Mouse (Mus musculus): ENCODE results near the gene Ptprd. TPM values are rescaled to one million over a fixed set of nuclear protein-coding genes. Genes with fewer than 3 reads are reported as not detected.

The Ptprd gene
- polyA plus RNA-seq, 1 experiment from 2014 or later = 14.5 TPM

DNA sequence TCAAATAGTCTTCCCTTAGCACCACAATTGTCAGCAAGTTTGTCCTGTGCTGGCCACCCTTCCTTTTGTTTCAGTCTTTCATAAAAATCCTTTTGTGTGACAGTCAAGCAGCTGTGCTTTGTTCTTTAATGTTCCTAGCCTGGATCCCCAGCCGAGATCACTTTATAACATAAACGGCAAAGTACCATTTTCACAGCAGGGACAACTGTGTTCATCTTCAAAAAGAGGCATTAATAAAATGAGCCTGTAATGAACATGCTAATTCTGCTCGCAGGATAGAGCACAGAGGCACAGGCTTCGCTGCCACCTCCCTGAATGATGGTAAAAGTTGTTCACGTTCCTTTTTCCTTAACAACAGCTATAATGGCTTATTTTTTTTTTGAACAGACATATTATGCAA is 1972.7 kb downstream of the Ptprd start:
- Histone ChIP-seq H3K27ac (no peak overlapping the region), H3K4me2 (ENCODE audit: low read length) (no peak overlapping the region), H3K9ac (ENCODE audit: low read depth, low read length) (no peak overlapping the region), H3K4me1 (replicated peaks; ENCODE audit: insufficient read depth, low read length) (no peaks in the 10 kb centered on the region), H3K36me3 (ENCODE audit: insufficient read depth, low read length) (no peaks in the 10 kb centered on the region), H3K4me3 (replicated peaks; ENCODE audit: low read depth, low read length) (no peak overlapping the region), H3K27me3 (ENCODE audit: insufficient read depth, low read length) (no peaks in the 10 kb centered on the region), H3K9me3 (replicated peaks; ENCODE audit: low read length) (no peaks in the 10 kb centered on the region)
- 55% methylated on average over 5 of the region's 5 CpGs for WGBS
- no peak for ATAC-seq (replicated peaks; ENCODE audit: low FRiP score, low read depth)
- no peak for TF ChIP-seq CTCF (IDR thresholded peaks at IDR 0.05; ENCODE audit: low read depth)
- no peak for DNase-seq (ENCODE audit: low spot score)

DNA sequence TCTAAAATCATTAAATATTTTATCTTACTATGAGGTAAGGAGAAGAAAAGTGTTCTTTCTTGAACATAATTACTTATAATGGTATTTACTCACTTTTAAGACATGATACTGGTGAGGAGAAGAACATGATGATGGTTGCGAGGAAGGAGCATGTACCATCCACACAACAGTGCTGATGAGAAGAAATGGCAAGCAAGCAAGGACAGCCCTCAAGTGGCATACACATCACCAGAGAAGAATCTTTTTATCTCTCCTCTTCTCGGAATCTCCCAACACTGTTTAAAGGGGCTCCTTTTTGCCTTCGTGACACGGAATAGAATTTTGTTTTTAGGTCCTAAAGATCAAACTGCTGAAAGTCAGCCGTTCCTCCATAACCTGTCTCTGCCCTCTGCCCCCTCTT is 1973.2 kb downstream of the Ptprd start:
- TF ChIP-seq CTCF (IDR thresholded peaks at IDR 0.05; ENCODE audit: low read depth) = no peak
- Histone ChIP-seq H3K27me3 (ENCODE audit: insufficient read depth, low read length) (no peaks in the 10 kb centered on the region), H3K36me3 (ENCODE audit: insufficient read depth, low read length) (no peaks in the 10 kb centered on the region), H3K4me2 (ENCODE audit: low read length) (no peak overlapping the region), H3K27ac (no peak overlapping the region), H3K9me3 (replicated peaks; ENCODE audit: low read length) (no peaks in the 10 kb centered on the region), H3K4me3 (replicated peaks; ENCODE audit: low read depth, low read length) (no peak overlapping the region), H3K4me1 (replicated peaks; ENCODE audit: insufficient read depth, low read length) (no peaks in the 10 kb centered on the region), H3K9ac (ENCODE audit: low read depth, low read length) (no peak overlapping the region)
- 80% methylated on average over 5 of the region's 5 CpGs for WGBS
- ATAC-seq (replicated peaks; ENCODE audit: low FRiP score, low read depth) (no peak), DNase-seq (ENCODE audit: low spot score) (no peak)

DNA sequence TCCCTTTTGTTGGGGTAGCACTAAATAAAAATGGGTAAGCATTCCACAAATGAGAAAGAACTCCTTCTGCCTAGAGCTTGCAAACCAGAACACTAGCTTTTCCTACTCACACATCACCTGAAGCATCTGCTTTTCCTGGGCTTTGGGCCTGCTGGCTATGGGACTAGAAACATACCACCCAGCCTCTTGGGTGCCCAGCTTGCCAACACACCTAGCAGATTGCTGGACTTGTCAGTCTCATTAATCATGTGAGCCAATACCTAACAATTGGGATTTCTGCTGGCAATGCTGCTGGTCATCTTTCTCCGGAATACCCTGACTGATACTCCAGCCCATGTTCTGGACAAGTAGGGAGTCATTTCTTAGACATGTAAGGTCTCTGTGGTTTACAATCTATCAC is 1973.9 kb downstream of the Ptprd start:
- ATAC-seq (replicated peaks; ENCODE audit: low FRiP score, low read depth) = no peak
- Histone ChIP-seq H3K36me3 (ENCODE audit: insufficient read depth, low read length) (no peaks in the 10 kb centered on the region), H3K4me3 (replicated peaks; ENCODE audit: low read depth, low read length) (no peak overlapping the region), H3K4me1 (replicated peaks; ENCODE audit: insufficient read depth, low read length) (no peaks in the 10 kb centered on the region), H3K9ac (ENCODE audit: low read depth, low read length) (no peak overlapping the region), H3K27me3 (ENCODE audit: insufficient read depth, low read length) (no peaks in the 10 kb centered on the region), H3K9me3 (replicated peaks; ENCODE audit: low read length) (no peaks in the 10 kb centered on the region), H3K27ac (no peak overlapping the region), H3K4me2 (ENCODE audit: low read length) (no peak overlapping the region)
- TF ChIP-seq CTCF (IDR thresholded peaks at IDR 0.05; ENCODE audit: low read depth) = no peak
- DNase-seq (ENCODE audit: low spot score) = no peak
- 87% methylated on average over 1 of the region's 1 CpGs for WGBS

DNA sequence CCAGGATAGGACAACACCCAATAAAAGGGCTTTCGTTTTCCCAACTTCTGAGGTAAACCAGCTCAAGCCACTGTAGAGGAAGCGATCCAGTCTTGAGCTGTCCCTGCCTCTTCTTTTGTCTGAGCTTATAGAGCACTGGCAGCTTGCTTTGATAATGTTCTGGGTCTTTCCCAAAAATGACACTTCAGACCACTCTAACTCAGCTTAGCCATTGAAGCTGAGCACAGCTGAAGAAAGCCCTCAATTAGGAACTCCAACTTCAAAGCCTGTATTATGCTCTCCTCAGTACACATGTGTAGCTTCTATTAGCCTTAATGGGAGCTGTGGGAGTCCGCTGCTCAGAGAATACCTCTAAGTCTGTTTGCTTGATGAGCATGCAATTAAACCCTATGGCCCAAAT is 1988.0 kb downstream of the Ptprd start:
- Histone ChIP-seq H3K27me3 (ENCODE audit: insufficient read depth, low read length) (no peaks in the 10 kb centered on the region), H3K27ac (no peak overlapping the region), H3K4me1 (replicated peaks; ENCODE audit: insufficient read depth, low read length) (no peaks in the 10 kb centered on the region), H3K4me2 (ENCODE audit: low read length) (no peak overlapping the region), H3K9ac (ENCODE audit: low read depth, low read length) (no peak overlapping the region), H3K9me3 (replicated peaks; ENCODE audit: low read length) (no peaks in the 10 kb centered on the region), H3K4me3 (replicated peaks; ENCODE audit: low read depth, low read length) (no peak overlapping the region), H3K36me3 (ENCODE audit: insufficient read depth, low read length) (no peaks in the 10 kb centered on the region)
- ATAC-seq (replicated peaks; ENCODE audit: low FRiP score, low read depth) (no peak), DNase-seq (ENCODE audit: low spot score) (no peak)
- 89% methylated on average over 3 of the region's 3 CpGs for WGBS
- no peak for TF ChIP-seq CTCF (IDR thresholded peaks at IDR 0.05; ENCODE audit: low read depth)

DNA sequence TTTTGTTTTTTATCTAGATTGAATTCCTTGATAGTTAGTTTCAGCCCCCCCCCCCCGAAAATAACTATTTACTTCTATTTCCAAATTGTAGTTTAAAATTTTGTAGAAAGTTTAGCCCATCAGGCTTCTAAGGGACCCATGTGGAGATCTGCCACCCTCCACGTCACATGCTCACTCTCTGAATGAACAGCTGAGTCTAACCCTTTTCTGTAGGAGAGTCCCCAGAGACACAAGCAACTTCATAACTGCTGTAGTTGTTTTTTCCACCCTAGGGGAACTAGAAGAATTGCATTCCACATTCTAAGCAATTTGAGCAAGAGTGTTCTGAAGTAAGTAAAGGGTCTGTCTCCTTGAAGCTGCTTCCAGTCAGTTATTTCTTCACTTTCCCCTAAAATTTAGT is 1989.2 kb downstream of the Ptprd start:
- no peaks in the 10 kb centered on the region for H3K27me3 ChIP-seq (ENCODE audit: insufficient read depth, low read length)
- no peaks in the 10 kb centered on the region for H3K4me1 ChIP-seq (replicated peaks; ENCODE audit: insufficient read depth, low read length)
- no peak overlapping the region for H3K4me3 ChIP-seq (replicated peaks; ENCODE audit: low read depth, low read length)
- no peaks in the 10 kb centered on the region for H3K36me3 ChIP-seq (ENCODE audit: insufficient read depth, low read length)
- DNase-seq (ENCODE audit: low spot score) = no peak
- no peak overlapping the region for H3K9ac ChIP-seq (ENCODE audit: low read depth, low read length)
- no peak overlapping the region for H3K27ac ChIP-seq
- no peak for ATAC-seq (replicated peaks; ENCODE audit: low FRiP score, low read depth)
- no peak overlapping the region for H3K4me2 ChIP-seq (ENCODE audit: low read length)
- 64% methylated on average over 2 of the region's 2 CpGs for WGBS
- TF ChIP-seq CTCF (IDR thresholded peaks at IDR 0.05; ENCODE audit: low read depth) = no peak
- H3K9me3 ChIP-seq (replicated peaks; ENCODE audit: low read length) = no peaks in the 10 kb centered on the region

DNA sequence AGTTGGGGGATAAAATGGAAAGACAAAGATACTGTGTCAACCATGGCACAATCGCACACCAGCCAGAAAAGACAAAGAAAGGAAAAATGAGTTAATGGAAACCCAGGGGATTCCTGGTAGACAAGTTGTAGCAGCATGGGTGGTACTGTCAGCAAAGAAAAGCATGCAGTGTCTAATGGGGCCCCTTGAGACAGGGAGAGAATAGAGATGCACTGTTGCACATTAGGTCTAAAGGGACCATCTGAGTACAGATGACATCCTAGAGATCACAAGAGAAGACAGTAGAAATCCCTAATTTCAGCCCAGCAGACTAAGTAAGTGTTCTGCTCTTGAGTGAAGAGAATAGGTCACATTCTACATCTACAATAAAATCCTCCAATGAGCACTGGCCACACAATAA is 1993.7 kb downstream of the Ptprd start:
- 91% methylated on average over 1 of the region's 1 CpGs for WGBS
- TF ChIP-seq CTCF (IDR thresholded peaks at IDR 0.05; ENCODE audit: low read depth) = no peak
- Histone ChIP-seq H3K4me1 (replicated peaks; ENCODE audit: insufficient read depth, low read length) (no peaks in the 10 kb centered on the region), H3K4me2 (ENCODE audit: low read length) (no peak overlapping the region), H3K4me3 (replicated peaks; ENCODE audit: low read depth, low read length) (no peak overlapping the region), H3K27ac (no peak overlapping the region), H3K27me3 (ENCODE audit: insufficient read depth, low read length) (no peaks in the 10 kb centered on the region), H3K9me3 (replicated peaks; ENCODE audit: low read length) (no peaks in the 10 kb centered on the region), H3K36me3 (ENCODE audit: insufficient read depth, low read length) (no peaks in the 10 kb centered on the region), H3K9ac (ENCODE audit: low read depth, low read length) (no peak overlapping the region)
- DNase-seq (ENCODE audit: low spot score) = no peak
- ATAC-seq (replicated peaks; ENCODE audit: low FRiP score, low read depth) = no peak

DNA sequence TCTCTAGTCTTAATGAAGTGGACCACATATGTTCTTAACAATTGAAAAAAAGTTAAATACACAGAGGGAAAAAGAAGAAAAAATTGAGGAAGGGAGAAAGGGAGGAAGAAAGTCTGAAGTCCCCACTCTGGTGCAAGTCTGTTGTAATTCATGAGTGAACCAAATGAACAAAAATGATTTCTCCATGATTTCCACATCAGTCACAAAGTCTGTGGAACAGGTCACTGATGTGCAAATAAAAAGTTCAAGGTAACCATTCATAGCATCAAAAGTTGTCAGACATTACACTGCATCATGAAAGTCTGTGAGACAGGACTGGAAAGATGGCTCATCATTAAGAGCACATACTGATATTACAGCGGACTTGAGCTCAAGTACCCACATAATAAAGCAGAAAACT is 1996.6 kb downstream of the Ptprd start:
- Histone ChIP-seq H3K4me1 (replicated peaks; ENCODE audit: insufficient read depth, low read length) (no peaks in the 10 kb centered on the region), H3K4me2 (ENCODE audit: low read length) (no peak overlapping the region), H3K4me3 (replicated peaks; ENCODE audit: low read depth, low read length) (no peak overlapping the region), H3K9me3 (replicated peaks; ENCODE audit: low read length) (no peaks in the 10 kb centered on the region), H3K27ac (no peak overlapping the region), H3K27me3 (ENCODE audit: insufficient read depth, low read length) (no peaks in the 10 kb centered on the region), H3K36me3 (ENCODE audit: insufficient read depth, low read length) (no peaks in the 10 kb centered on the region), H3K9ac (ENCODE audit: low read depth, low read length) (no peak overlapping the region)
- ATAC-seq (replicated peaks; ENCODE audit: low FRiP score, low read depth) (no peak), DNase-seq (ENCODE audit: low spot score) (no peak)
- TF ChIP-seq CTCF (IDR thresholded peaks at IDR 0.05; ENCODE audit: low read depth) = no peak
- 100% methylated on average over 1 of the region's 1 CpGs for WGBS
